Mouse (Mus musculus) erythroblast, embryonic 14.5 days (primary cell): ENCODE measurements at regions not wholly inside any gene's neighbourhood (a gene's known extent, or its start where the extent isn't known, plus 50 kb on each side); places are given as distances from the start of the nearest gene placed in this dataset.

Experiments used
- H3K27me3 ChIP-seq: 2 replicates; pipeline ENCODE4 v1.6.1; 2012; ENCODE audit warnings: inconsistent platforms; ENCODE audit not compliant: control insufficient read depth
- H3K36me3 ChIP-seq: 2 replicates; pipeline ENCODE4 v1.6.1; 2012; ENCODE audit warnings: mild to moderate bottlenecking, inconsistent platforms; ENCODE audit not compliant: control insufficient read depth
- H3K4me1 ChIP-seq: 2 replicates; pipeline ENCODE4 v1.6.1; 2012; ENCODE audit warnings: inconsistent platforms; ENCODE audit not compliant: control insufficient read depth
- H3K4me3 ChIP-seq: replicated peaks from 2 replicates; pipeline ENCODE3; 2012; ENCODE audit warnings: moderate library complexity, mild to moderate bottlenecking, inconsistent platforms
- H3K9me3 ChIP-seq: 2 replicates; pipeline ENCODE4 v1.6.1; 2012; ENCODE audit warnings: low read length, inconsistent platforms, mixed read lengths; ENCODE audit not compliant: control insufficient read depth
- GATA1 ChIP-seq: IDR thresholded peaks from 2 replicates; pipeline ENCODE4 v1.6.1; 2012; ENCODE audit warnings: low read length, inconsistent platforms, mixed read lengths
- TAL1 ChIP-seq: IDR thresholded peaks from 3 replicates; pipeline ENCODE4 v1.6.1; 2012; ENCODE audit warnings: low read length, inconsistent platforms, mixed read lengths

DNA sequence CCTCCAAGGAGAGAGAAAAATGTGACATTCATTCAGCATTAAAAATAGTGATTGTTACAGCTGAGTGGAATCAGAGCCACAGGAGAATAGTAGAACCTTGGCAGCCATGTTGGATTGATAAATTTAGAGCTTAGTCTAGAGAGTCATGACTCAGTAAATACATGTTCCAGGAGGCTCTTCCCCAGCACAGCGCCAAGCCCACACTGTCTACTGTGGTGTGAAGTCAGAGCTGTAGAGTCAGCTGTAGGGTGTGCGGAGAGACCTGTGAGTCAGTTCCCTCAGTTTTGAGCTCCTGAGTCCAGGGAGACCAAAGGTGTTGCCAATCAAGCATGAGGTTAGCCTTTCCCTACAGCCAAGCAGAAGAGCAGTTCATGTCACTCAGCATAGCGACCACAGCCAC is 488.8 kb upstream of the Id2 start:
- Histone ChIP-seq H3K9me3 (peaks cover 9% of the 10 kb centered on the region), H3K27me3 (no peaks in the 10 kb centered on the region), H3K4me1 (no peaks in the 10 kb centered on the region), H3K36me3 (no peaks in the 10 kb centered on the region), H3K4me3 (no peak overlapping the region)
- TF ChIP-seq TAL1 (no peak), GATA1 (no peak)

DNA sequence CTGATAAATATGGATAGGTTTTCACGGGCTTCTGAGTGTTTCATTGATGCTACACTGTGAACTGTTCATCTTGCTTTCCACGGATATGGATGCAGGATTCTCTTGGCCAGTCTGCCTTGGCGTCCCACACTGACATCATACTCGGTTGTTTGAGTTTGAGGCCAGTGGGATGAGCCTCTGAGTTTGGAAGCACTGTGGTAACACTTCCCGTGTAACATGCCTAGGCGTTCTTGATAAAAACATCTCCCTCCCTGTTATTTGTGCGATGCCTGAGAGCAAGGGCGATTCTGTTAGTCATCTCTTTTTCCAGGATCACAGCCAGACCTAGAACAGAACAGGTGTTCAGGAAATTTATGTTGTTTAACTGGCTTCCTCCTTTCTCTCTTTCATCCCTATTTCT is 482.5 kb upstream of the Id2 start:
- H3K27me3 ChIP-seq, result no peaks in the 10 kb centered on the region
- no peak overlapping the region for H3K4me3 ChIP-seq
- H3K9me3 ChIP-seq, result no peaks in the 10 kb centered on the region
- H3K4me1 ChIP-seq, result no peaks in the 10 kb centered on the region
- TF ChIP-seq TAL1 (no peak), GATA1 (no peak)
- no peaks in the 10 kb centered on the region for H3K36me3 ChIP-seq

GRCm38 (mm10) chr12:25565131-25565530 is 468.2 kb upstream of the Id2 start:
- Histone ChIP-seq H3K36me3 (no peaks in the 10 kb centered on the region), H3K4me3 (no peak overlapping the region), H3K27me3 (no peaks in the 10 kb centered on the region), H3K4me1 (no peaks in the 10 kb centered on the region), H3K9me3 (no peaks in the 10 kb centered on the region)
- TF ChIP-seq TAL1 (no peak), GATA1 (no peak)

- no peaks in the 10 kb centered on the region for H3K27me3 ChIP-seq
Measured at GRCm38 (mm10) chr12:25559601-25560000, 462.7 kb upstream of the Id2 start.

DNA sequence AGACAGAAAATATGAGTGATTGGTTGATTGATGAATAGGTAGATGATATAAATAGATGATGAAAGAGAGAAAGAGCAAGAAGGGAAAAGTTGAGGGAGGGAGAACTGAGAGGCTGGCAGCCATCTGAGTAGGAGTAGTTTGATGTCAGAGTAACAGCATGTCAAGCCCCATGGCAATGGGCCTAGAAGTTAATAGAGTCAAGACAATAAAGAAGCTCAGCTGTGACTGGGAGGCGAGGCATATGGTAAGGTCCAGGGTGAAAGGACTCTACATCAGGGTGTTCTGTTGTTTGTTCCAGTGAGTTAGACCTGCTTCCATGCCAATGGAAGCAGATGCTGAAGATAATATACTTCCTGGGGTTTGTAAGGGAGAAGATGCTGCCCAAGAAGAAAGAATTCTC is 456.7 kb upstream of the Id2 start:
- Histone ChIP-seq H3K9me3 (no peaks in the 10 kb centered on the region), H3K4me1 (no peaks in the 10 kb centered on the region), H3K4me3 (no peak overlapping the region), H3K27me3 (no peaks in the 10 kb centered on the region), H3K36me3 (no peaks in the 10 kb centered on the region)
- TF ChIP-seq GATA1 (no peak), TAL1 (no peak)

More at GRCm38 (mm10) chr12:25559601-25560000, 462.7 kb upstream of the Id2 start:
- H3K9me3 ChIP-seq, result no peaks in the 10 kb centered on the region
- TF ChIP-seq GATA1 (no peak), TAL1 (no peak)
- H3K4me3 ChIP-seq, result no peak overlapping the region
- H3K4me1 ChIP-seq, result no peaks in the 10 kb centered on the region
- no peaks in the 10 kb centered on the region for H3K36me3 ChIP-seq

- Histone ChIP-seq H3K9me3 (no peaks in the 10 kb centered on the region), H3K36me3 (no peaks in the 10 kb centered on the region)
- no peak for TF ChIP-seq GATA1
- TF ChIP-seq TAL1, result no peak
Measured at GRCm38 (mm10) chr12:25549735-25550134, 452.8 kb upstream of the Id2 start.

DNA sequence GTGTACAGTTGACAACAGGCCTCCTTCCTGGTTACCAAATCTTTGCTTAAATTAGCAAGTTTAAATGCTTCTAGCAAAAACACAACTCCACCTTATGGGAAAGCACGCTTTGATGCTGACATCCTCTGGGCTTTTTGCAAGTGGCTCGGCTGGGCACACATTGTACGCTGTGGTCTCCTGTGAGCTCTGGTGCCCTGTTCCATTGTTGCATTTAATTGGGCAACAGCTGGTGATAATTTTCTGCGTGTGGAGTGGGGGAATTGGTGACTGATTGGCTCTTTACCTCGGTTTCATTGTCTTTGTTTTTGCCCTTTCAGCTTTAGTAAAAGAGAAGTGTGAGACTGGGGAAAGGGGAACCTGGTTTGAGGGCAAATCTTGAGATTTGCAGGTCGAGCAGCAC is 447.3 kb upstream of the Id2 start:
- no peaks in the 10 kb centered on the region for H3K4me1 ChIP-seq
- H3K36me3 ChIP-seq, result no peaks in the 10 kb centered on the region
- no peaks in the 10 kb centered on the region for H3K27me3 ChIP-seq
- TF ChIP-seq GATA1, result no peak
- TF ChIP-seq TAL1, result no peak
- H3K9me3 ChIP-seq, result no peaks in the 10 kb centered on the region
- H3K4me3 ChIP-seq, result no peak overlapping the region

More at GRCm38 (mm10) chr12:25549735-25550134, 452.8 kb upstream of the Id2 start:
- Histone ChIP-seq H3K27me3 (no peaks in the 10 kb centered on the region), H3K4me3 (no peak overlapping the region), H3K4me1 (no peaks in the 10 kb centered on the region)

GRCm38 (mm10) chr12:25534620-25534950 is 437.6 kb upstream of the Id2 start:
- Histone ChIP-seq H3K27me3 (no peaks in the 10 kb centered on the region), H3K4me3 (no peak overlapping the region), H3K9me3 (no peaks in the 10 kb centered on the region), H3K36me3 (no peaks in the 10 kb centered on the region), H3K4me1 (no peaks in the 10 kb centered on the region)
- TF ChIP-seq GATA1, result no peak
- no peak for TF ChIP-seq TAL1

DNA sequence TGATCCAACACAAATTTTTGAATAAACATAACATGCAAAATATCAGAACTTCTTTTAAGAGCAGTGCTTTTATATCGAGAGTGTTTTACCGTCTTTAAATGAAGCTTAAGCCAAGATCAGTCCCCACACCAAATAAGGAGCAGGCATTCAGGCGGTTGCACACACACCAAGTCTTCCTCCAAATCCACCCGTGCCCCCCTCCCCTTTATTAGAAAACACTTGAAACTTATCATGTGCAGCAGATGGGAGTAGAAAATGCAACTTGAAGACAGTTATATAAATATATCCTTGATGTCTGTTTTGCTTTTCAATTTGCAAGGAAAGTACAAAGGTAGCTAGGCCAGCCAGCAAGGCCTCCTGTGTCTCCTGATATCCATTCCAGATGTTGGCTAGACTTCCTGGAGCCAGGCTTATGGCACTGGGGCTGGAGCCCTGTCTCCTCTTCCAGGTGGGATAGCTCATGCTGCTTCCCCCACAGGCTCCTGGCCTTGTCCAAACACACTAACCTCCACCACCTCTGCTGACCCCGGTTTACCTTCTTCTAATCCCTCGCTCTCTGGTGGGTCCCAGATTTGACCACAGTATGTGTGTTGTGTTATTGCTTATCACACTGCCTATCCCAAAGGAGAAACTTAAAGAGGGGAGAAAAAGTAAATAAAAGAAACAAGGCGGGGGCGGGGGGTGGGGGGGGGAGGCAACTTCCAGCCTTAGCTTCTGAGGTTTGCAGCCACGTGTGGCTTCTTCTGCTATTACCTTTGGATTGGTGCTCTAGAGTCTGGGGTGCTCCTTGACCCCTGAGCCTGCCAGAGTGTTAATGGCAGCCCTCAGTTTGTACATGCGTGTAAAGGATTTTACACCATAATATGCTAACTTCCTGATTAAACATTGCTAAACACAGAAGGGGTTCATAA is 437.0 kb upstream of the Id2 start:
- Histone ChIP-seq H3K9me3 (no peaks in the 10 kb centered on the region), H3K36me3 (no peaks in the 10 kb centered on the region), H3K27me3 (no peaks in the 10 kb centered on the region), H3K4me3 (no peak overlapping the region), H3K4me1 (no peaks in the 10 kb centered on the region)
- TF ChIP-seq GATA1 (no peak), TAL1 (no peak)
